Mouse (Mus musculus): ENCODE measurements around the gene Hist1h3c. TPM values are rescaled to one million over a fixed set of nuclear protein-coding genes. Genes with fewer than 3 reads are reported as not detected.
A peak's percentile ranks its signal among the peaks of the same experiment; 100 is the strongest.

Hist1h3c gene
- polyA plus RNA-seq, 1 experiment from 2014 or later: 14.4 TPM

DNA sequence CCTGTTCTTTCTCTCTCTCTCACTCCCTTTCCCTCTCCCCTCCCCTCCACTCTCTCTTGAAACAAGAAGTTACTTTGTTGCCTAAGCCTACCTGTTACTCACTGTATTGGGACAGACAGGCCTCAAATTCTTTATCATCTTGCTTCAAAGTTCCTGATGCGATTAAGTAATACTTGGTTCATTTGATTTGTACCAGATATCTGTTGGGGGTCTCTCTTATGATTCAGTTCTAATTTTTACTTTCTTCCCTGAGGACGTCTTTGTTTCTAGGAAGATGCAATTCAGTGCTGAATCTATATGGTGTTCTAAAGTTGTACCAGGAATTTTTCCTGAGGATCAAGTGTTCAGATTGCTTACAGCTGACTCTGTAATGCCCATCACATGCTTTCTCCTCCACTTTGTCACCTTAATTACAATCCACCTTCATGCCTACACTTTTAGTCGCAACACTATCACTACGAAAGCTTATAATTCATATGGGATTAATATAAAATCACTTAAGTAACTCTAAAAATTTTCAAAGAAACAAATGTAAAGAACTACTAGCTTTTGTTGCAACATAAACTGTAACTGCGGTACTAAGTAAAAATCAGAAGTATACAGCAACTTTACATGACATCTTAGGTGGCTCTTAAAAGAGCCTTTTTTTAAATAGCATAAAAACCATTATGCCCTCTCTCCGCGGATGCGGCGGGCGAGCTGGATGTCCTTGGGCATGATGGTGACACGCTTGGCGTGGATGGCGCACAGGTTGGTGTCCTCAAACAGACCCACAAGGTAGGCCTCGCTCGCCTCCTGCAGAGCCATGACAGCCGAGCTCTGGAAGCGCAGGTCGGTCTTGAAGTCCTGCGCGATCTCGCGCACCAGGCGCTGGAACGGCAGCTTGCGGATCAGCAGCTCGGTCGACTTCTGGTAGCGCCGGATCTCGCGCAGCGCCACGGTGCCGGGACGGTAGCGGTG is 701 bp downstream of the Hist1h3c start:
- peak overlapping the region; percentile 48 for H3K4me3 ChIP-seq
- no peaks in the 10 kb centered on the region for H3K9me3 ChIP-seq
- H3K4me1 ChIP-seq: peaks cover 28% of the 10 kb centered on the region
- H3K9ac ChIP-seq: peak overlapping the region; percentile 71
- peak overlapping the region; percentile 73 for H3K4me2 ChIP-seq
- no peaks in the 10 kb centered on the region for H3K36me3 ChIP-seq
- no peak for ATAC-seq (ENCODE audit: insufficient number of reproducible peaks, insufficient read depth, low FRiP score, low TSS enrichment, low read depth)
- H3K27ac ChIP-seq: peak overlapping the region; percentile 99
- H3K27me3 ChIP-seq: no peaks in the 10 kb centered on the region
- WGBS: under 1% methylated on average over 16 of the region's 36 CpGs

DNA sequence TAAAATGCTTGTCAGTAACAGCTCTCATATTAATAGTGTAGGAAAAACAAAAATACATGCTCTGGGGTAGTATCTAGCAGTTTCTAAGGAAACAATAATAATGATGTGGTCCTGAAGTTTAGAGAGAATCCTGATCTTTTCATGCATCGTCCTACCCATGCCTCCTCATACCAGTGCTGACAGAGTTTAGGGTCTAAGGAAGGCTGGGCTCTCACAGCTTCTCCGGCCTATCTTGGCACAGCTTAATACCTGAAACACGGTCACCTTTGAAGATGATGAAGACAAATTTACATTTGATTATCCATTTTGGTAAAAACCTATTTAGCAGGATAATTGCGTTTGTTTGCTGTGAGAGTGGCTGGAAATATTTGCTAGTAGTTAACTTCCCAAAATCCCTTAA is 1.4 kb downstream of the Hist1h3c start:
- Histone ChIP-seq H3K4me1 (peaks cover 28% of the 10 kb centered on the region), H3K36me3 (no peaks in the 10 kb centered on the region), H3K27me3 (no peaks in the 10 kb centered on the region), H3K4me3 (peak overlapping the region; percentile 48), H3K4me2 (peak overlapping the region; percentile 73), H3K27ac (peak overlapping the region; percentile 99), H3K9ac (peak overlapping the region; percentile 57; the same call in 1 of the 2 replicates), H3K9me3 (no peaks in the 10 kb centered on the region)
- 37% methylated on average over 4 of the region's 4 CpGs for WGBS
- ATAC-seq (ENCODE audit: insufficient number of reproducible peaks, insufficient read depth, low FRiP score, low TSS enrichment, low read depth): no peak

DNA sequence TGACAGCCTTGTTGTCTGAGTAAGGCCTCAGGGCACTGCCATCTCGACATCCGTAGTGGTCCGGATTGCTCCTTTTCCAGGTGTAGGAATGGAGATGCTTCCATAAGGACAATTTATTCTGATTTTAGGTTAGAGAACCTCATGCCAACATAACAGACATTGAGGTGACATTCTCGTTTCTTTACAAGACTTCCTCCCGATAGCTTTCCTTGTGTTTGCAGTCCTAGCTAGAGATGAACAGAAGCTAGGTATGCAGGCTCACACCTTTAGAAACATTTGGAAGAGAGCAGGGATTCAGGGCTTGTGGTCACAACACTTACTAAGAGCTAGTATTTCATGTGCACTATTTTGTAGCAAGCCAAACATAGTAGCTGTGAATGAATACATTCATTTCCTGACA is 2.2 kb downstream of the Hist1h3c start:
- H3K9ac ChIP-seq: no peak overlapping the region
- no peak for ATAC-seq (ENCODE audit: insufficient number of reproducible peaks, insufficient read depth, low FRiP score, low TSS enrichment, low read depth)
- peaks cover 23% of the 10 kb centered on the region for H3K4me1 ChIP-seq
- H3K9me3 ChIP-seq: no peaks in the 10 kb centered on the region
- no peaks in the 10 kb centered on the region for H3K36me3 ChIP-seq
- no peaks in the 10 kb centered on the region for H3K27me3 ChIP-seq
- no peak overlapping the region; the same call in 1 of the 2 replicates for H3K4me2 ChIP-seq
- no peak overlapping the region for H3K4me3 ChIP-seq
- 70% methylated on average over 5 of the region's 5 CpGs for WGBS
- peak overlapping the region; percentile 22; the same call in 1 of the 2 replicates for H3K27ac ChIP-seq

- Histone ChIP-seq H3K9ac (no peak overlapping the region), H3K4me1 (peaks cover 18% of the 10 kb centered on the region), H3K9me3 (no peaks in the 10 kb centered on the region), H3K27ac (no peak overlapping the region), H3K36me3 (no peaks in the 10 kb centered on the region), H3K4me3 (no peak overlapping the region), H3K27me3 (no peaks in the 10 kb centered on the region), H3K4me2 (no peak overlapping the region)
- no peak for ATAC-seq (ENCODE audit: insufficient number of reproducible peaks, insufficient read depth, low FRiP score, low TSS enrichment, low read depth)
These were observed 3.4 kb downstream of the Hist1h3c start for GRCm38 (mm10) chr13:23742007-23742406.

GRCm38 (mm10) chr13:23740910-23741309 is 4.5 kb downstream of the Hist1h3c start:
- peak overlapping the region; percentile 99 for H3K27ac ChIP-seq
- no peak overlapping the region for H3K9ac ChIP-seq

GRCm38 (mm10) chr13:23740256-23740840 is 5.1 kb downstream of the Hist1h3c start:
- Histone ChIP-seq H3K27ac (peak overlapping the region; percentile 99), H3K9me3 (no peaks in the 10 kb centered on the region), H3K4me3 (peak overlapping the region; percentile 65), H3K27me3 (no peaks in the 10 kb centered on the region), H3K4me1 (peaks cover 17% of the 10 kb centered on the region), H3K9ac (peak overlapping the region; percentile 89), H3K4me2 (peak overlapping the region; percentile 97), H3K36me3 (no peaks in the 10 kb centered on the region)
- ATAC-seq (ENCODE audit: insufficient number of reproducible peaks, insufficient read depth, low FRiP score, low TSS enrichment, low read depth): no peak
- WGBS: 25% methylated on average over 13 of the region's 13 CpGs

More at GRCm38 (mm10) chr13:23740910-23741309, 4.5 kb downstream of the Hist1h3c start:
- WGBS: 47% methylated on average over 5 of the region's 5 CpGs
- Histone ChIP-seq H3K9me3 (no peaks in the 10 kb centered on the region), H3K4me3 (peak overlapping the region; percentile 65; the same call in 1 of the 2 replicates), H3K4me2 (peak overlapping the region; percentile 97), H3K27me3 (no peaks in the 10 kb centered on the region), H3K36me3 (no peaks in the 10 kb centered on the region), H3K4me1 (peaks cover 17% of the 10 kb centered on the region)
- no peak for ATAC-seq (ENCODE audit: insufficient number of reproducible peaks, insufficient read depth, low FRiP score, low TSS enrichment, low read depth)

- Histone ChIP-seq H3K4me1 (peaks cover 17% of the 10 kb centered on the region), H3K4me3 (peak overlapping the region; percentile 65), H3K27ac (peak overlapping the region; percentile 99), H3K27me3 (no peaks in the 10 kb centered on the region), H3K36me3 (no peaks in the 10 kb centered on the region), H3K4me2 (peak overlapping the region; percentile 97), H3K9me3 (no peaks in the 10 kb centered on the region), H3K9ac (peak overlapping the region; percentile 89)
- WGBS: 1% methylated on average over 14 of the region's 14 CpGs
- no peak; the same call in 1 of the 2 replicates for ATAC-seq (ENCODE audit: insufficient number of reproducible peaks, insufficient read depth, low FRiP score, low TSS enrichment, low read depth)
These were observed 5.5 kb downstream of the Hist1h3c start for GRCm38 (mm10) chr13:23739922-23740252.

- peak; percentile 84 for ATAC-seq (ENCODE audit: insufficient number of reproducible peaks, insufficient read depth, low FRiP score, low TSS enrichment, low read depth)
- Histone ChIP-seq H3K27me3 (no peaks in the 10 kb centered on the region), H3K9ac (peak overlapping the region; percentile 89), H3K36me3 (no peaks in the 10 kb centered on the region), H3K27ac (peak overlapping the region; percentile 99), H3K4me3 (peak overlapping the region; percentile 65), H3K4me2 (peak overlapping the region; percentile 97), H3K4me1 (peaks cover 13% of the 10 kb centered on the region), H3K9me3 (no peaks in the 10 kb centered on the region)
- under 1% methylated on average over 39 of the region's 39 CpGs for WGBS
These were observed 6.1 kb downstream of the Hist1h3c start for GRCm38 (mm10) chr13:23739069-23739921.

DNA sequence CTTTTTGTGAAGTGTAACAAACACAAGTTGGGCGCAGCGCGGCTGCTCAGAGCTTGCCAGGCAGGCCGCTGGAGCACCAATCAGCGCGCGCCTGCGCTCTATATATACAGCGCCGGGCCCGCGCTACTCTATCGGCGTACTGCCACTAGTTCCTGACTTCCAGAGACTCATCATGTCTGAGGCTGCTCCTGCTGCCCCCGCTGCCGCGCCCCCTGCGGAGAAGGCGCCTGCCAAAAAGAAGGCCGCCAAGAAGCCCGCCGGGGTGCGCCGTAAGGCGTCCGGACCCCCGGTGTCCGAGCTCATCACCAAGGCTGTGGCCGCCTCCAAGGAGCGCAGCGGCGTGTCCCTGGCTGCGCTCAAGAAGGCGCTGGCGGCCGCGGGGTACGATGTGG is 6.7 kb downstream of the Hist1h3c start, which contains the start of gene Hist1h1c:
Hist1h1c (plus strand) TSS at position 132 of the 392 bp plus-strand sequence.
- Histone ChIP-seq H3K36me3 (no peaks in the 10 kb centered on the region), H3K4me1 (peaks cover 9% of the 10 kb centered on the region; the same call in 1 of the 2 replicates), H3K27ac (peak within 1 kb of the TSS; percentile 99), H3K4me2 (peak within 1 kb of the TSS; percentile 97), H3K4me3 (peak within 1 kb of the TSS; percentile 65), H3K27me3 (no peaks in the 10 kb centered on the region), H3K9ac (peak within 1 kb of the TSS; percentile 89), H3K9me3 (no peaks in the 10 kb centered on the region)
- ATAC-seq (ENCODE audit: insufficient number of reproducible peaks, insufficient read depth, low FRiP score, low TSS enrichment, low read depth): peak; percentile 92
- under 1% methylated on average over 38 of the region's 38 CpGs for WGBS

DNA sequence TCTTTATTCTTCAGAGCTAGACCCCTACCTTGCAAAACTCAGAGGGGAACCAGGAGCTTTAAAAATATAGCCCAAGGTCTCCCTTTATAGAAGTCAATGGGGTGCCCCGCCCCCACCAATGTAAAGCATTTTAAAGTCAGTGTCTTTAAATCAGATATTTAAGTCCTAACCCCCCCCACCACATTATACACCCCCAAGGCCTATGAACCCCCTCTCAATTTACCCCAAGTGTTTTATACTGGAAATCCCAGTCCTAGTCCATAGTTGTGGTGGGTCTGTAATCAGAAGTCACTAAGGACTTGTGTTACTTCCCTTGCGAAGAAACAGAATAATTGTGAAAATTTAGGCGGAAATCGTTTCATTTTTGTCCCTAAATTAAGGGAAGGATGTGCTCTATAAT is 7.4 kb downstream of the Hist1h3c start:
- peak overlapping the region; percentile 99 for H3K27ac ChIP-seq
- no peak for ATAC-seq (ENCODE audit: insufficient number of reproducible peaks, insufficient read depth, low FRiP score, low TSS enrichment, low read depth)
- no peaks in the 10 kb centered on the region for H3K9me3 ChIP-seq
- peak overlapping the region; percentile 65 for H3K4me3 ChIP-seq
- 20% methylated on average over 4 of the region's 4 CpGs for WGBS
- peak overlapping the region; percentile 97 for H3K4me2 ChIP-seq
- peaks cover 5% of the 10 kb centered on the region; the same call in 1 of the 2 replicates for H3K4me1 ChIP-seq
- peak overlapping the region; percentile 89 for H3K9ac ChIP-seq
- no peaks in the 10 kb centered on the region for H3K36me3 ChIP-seq
- H3K27me3 ChIP-seq: no peaks in the 10 kb centered on the region

- Histone ChIP-seq H3K27ac (no peak overlapping the region), H3K36me3 (no peaks in the 10 kb centered on the region), H3K4me3 (no peak overlapping the region), H3K4me1 (peaks cover 5% of the 10 kb centered on the region; the same call in 1 of the 2 replicates), H3K9ac (no peak overlapping the region), H3K4me2 (no peak overlapping the region), H3K27me3 (no peaks in the 10 kb centered on the region), H3K9me3 (no peaks in the 10 kb centered on the region)
- WGBS: 82% methylated on average over 5 of the region's 5 CpGs
- ATAC-seq (ENCODE audit: insufficient number of reproducible peaks, insufficient read depth, low FRiP score, low TSS enrichment, low read depth): no peak
These were observed 8.3 kb downstream of the Hist1h3c start for GRCm38 (mm10) chr13:23737091-23737490.

All from embryonic facial prominence, embryonic 13.5 days (tissue).